Mouse (Mus musculus) kidney, adult 11 months (tissue): Measurements from ENCODE around the gene Aoc2.
"Not testable (repeated sequence)": the region's sequence is repeated elsewhere in the genome, so short reads cannot be mapped to it uniquely, and the experiment has no call there.

Source experiments
- DNase-seq: peaks from one replicate; pipeline ENCODE4 v3.0.0; 2022

Gene Aoc2

GRCm38 (mm10) chr11:101357505-101358182 is 32.8 kb downstream of the Aoc2 start:
- DNase-seq = no peak

GRCm38 (mm10) chr11:101359776-101360175 is 34.9 kb downstream of the Aoc2 start:
- no peak for DNase-seq

GRCm38 (mm10) chr11:101360651-101361113 is 35.8 kb downstream of the Aoc2 start:
- no peak for DNase-seq

GRCm38 (mm10) chr11:101364531-101364931 is 39.7 kb downstream of the Aoc2 start:
- peak; percentile 83 for DNase-seq

- DNase-seq = peak; percentile 89
These were observed 42.6 kb downstream of the Aoc2 start, which contains the start of gene G6pc for GRCm38 (mm10) chr11:101367326-101367935. G6pc (plus strand) TSS chr11:101367561.

GRCm38 (mm10) chr11:101370141-101370540 is 45.3 kb downstream of the Aoc2 start:
- no peak for DNase-seq

- no peak for DNase-seq
These were observed 49.6 kb downstream of the Aoc2 start for GRCm38 (mm10) chr11:101374421-101374938.

GRCm38 (mm10) chr11:101378196-101378595 is 53.3 kb downstream of the Aoc2 start:
- DNase-seq = not testable (repeated sequence)

GRCm38 (mm10) chr11:101378926-101379325 is 54.1 kb downstream of the Aoc2 start:
- peak; percentile 59 for DNase-seq
